Mouse (Mus musculus) midbrain, embryonic 13.5 days (tissue): ENCODE measurements at regions not wholly inside any gene's neighbourhood (a gene's known extent, or its start where the extent isn't known, plus 50 kb on each side); places are given as distances from the start of the nearest gene placed in this dataset.

ENCODE experiments used
- ATAC-seq: fragments of 200-750 bp; cut with Nextera tagmentation; 2 replicates; pipeline ENCODE4 v1.8.0; 2017; ENCODE audit warnings: mild to moderate bottlenecking, moderate TSS enrichment, moderate library complexity
- H3K27ac ChIP-seq: fragments of 300-500 bp; sonication (generic); 2 replicates; pipeline ENCODE4 v1.5.1; 2015; ENCODE audit warnings: inconsistent platforms, mild to moderate bottlenecking, moderate library complexity
- H3K27me3 ChIP-seq: fragments of 300-500 bp; sonication (generic); 2 replicates; pipeline ENCODE4 v1.6.1; 2015; ENCODE audit warnings: mild to moderate bottlenecking, inconsistent platforms
- H3K36me3 ChIP-seq: fragments of 300-500 bp; sonication (generic); 2 replicates; pipeline ENCODE4 v1.6.1; 2015; ENCODE audit warnings: mild to moderate bottlenecking, inconsistent platforms
- H3K4me1 ChIP-seq: fragments of 300-500 bp; sonication (generic); replicated peaks from 2 replicates; pipeline ENCODE4 v1.6.1; 2015; ENCODE audit warnings: inconsistent platforms
- H3K4me2 ChIP-seq: fragments of 300-500 bp; sonication (generic); replicated peaks from 2 replicates; pipeline ENCODE4 v1.6.1; 2015; ENCODE audit warnings: moderate library complexity, mild to moderate bottlenecking, inconsistent platforms
- H3K4me3 ChIP-seq: fragments of 300-500 bp; sonication (generic); replicated peaks from 2 replicates; pipeline ENCODE4 v1.5.1; 2015; ENCODE audit warnings: mild to moderate bottlenecking, inconsistent platforms
- H3K9ac ChIP-seq: fragments of 300-500 bp; sonication (generic); replicated peaks from 2 replicates; pipeline ENCODE4 v1.6.1; 2015; ENCODE audit warnings: mild to moderate bottlenecking, inconsistent platforms
- H3K9me3 ChIP-seq: fragments of 300-500 bp; sonication (generic); 2 replicates; pipeline ENCODE4 v1.6.1; 2016; ENCODE audit warnings: mild to moderate bottlenecking, inconsistent platforms
- WGBS: fragments of 180-500 bp; shearing (Covaris S2); methylation state at CpG from one replicate; pipeline ENCODE4 v1.1.7; 2015; 5-methylcytosine and 5-hydroxymethylcytosine counted together

- H3K4me3 ChIP-seq, result no peak overlapping the region
- H3K27ac ChIP-seq, result no peak overlapping the region
- H3K27me3 ChIP-seq, result no peaks in the 10 kb centered on the region
- no peak overlapping the region for H3K4me2 ChIP-seq
- no peaks in the 10 kb centered on the region for H3K9me3 ChIP-seq
- H3K36me3 ChIP-seq, result no peaks in the 10 kb centered on the region
- H3K4me1 ChIP-seq, result no peaks in the 10 kb centered on the region
- H3K9ac ChIP-seq, result no peak overlapping the region
- ATAC-seq, result peak; percentile 55; the same call in 1 of the 2 replicates
Observed at GRCm38 (mm10) chr3:159689743-159690142, 90.8 kb downstream of the Rpe65 start.

GRCm38 (mm10) chr3:159724340-159725119 lies 114.9 kb upstream of the Wls start:
- H3K4me1 ChIP-seq, result no peaks in the 10 kb centered on the region
- no peak overlapping the region for H3K4me3 ChIP-seq
- H3K4me2 ChIP-seq, result no peak overlapping the region
- 0 out of 2 replicates have a peak, but pooled peaks have one; percentile 69 for ATAC-seq
- H3K9ac ChIP-seq, result no peak overlapping the region
- 35% methylated on average over 2 of the region's 2 CpGs for WGBS
- H3K9me3 ChIP-seq, result no peaks in the 10 kb centered on the region
- no peaks in the 10 kb centered on the region for H3K36me3 ChIP-seq
- no peaks in the 10 kb centered on the region for H3K27me3 ChIP-seq
- H3K27ac ChIP-seq, result no peak overlapping the region

GRCm38 (mm10) chr3:159732201-159732600 lies 107.3 kb upstream of the Wls start:
- 61% methylated on average over 1 of the region's 1 CpGs for WGBS
- Histone ChIP-seq H3K9ac (no peak overlapping the region), H3K36me3 (no peaks in the 10 kb centered on the region), H3K4me3 (no peak overlapping the region), H3K27ac (no peak overlapping the region), H3K4me2 (no peak overlapping the region), H3K4me1 (no peaks in the 10 kb centered on the region), H3K27me3 (no peaks in the 10 kb centered on the region), H3K9me3 (no peaks in the 10 kb centered on the region)
- ATAC-seq, result no peak

- Histone ChIP-seq H3K27ac (no peak overlapping the region), H3K4me1 (no peaks in the 10 kb centered on the region), H3K36me3 (no peaks in the 10 kb centered on the region), H3K4me3 (no peak overlapping the region), H3K4me2 (no peak overlapping the region), H3K27me3 (no peaks in the 10 kb centered on the region), H3K9me3 (no peaks in the 10 kb centered on the region), H3K9ac (no peak overlapping the region)
- ATAC-seq, result no peak
Observed at GRCm38 (mm10) chr3:159733141-159733540, 106.3 kb upstream of the Wls start.

- WGBS, result 98% methylated on average over 1 of the region's 1 CpGs
Observed at GRCm38 (mm10) chr3:159734547-159734946, 104.9 kb upstream of the Wls start.

GRCm38 (mm10) chr3:159736070-159736469 lies 103.4 kb upstream of the Wls start:
- Histone ChIP-seq H3K4me2 (no peak overlapping the region), H3K27ac (no peak overlapping the region), H3K4me1 (no peaks in the 10 kb centered on the region), H3K9ac (no peak overlapping the region), H3K9me3 (no peaks in the 10 kb centered on the region), H3K4me3 (no peak overlapping the region), H3K27me3 (no peaks in the 10 kb centered on the region), H3K36me3 (no peaks in the 10 kb centered on the region)
- no peak for ATAC-seq
- WGBS, result 67% methylated on average over 1 of the region's 1 CpGs

More at GRCm38 (mm10) chr3:159734547-159734946, 104.9 kb upstream of the Wls start:
- H3K4me2 ChIP-seq, result no peak overlapping the region
- no peaks in the 10 kb centered on the region for H3K36me3 ChIP-seq
- H3K27me3 ChIP-seq, result no peaks in the 10 kb centered on the region
- H3K27ac ChIP-seq, result no peak overlapping the region
- no peak overlapping the region for H3K4me3 ChIP-seq
- H3K9ac ChIP-seq, result no peak overlapping the region
- H3K9me3 ChIP-seq, result no peaks in the 10 kb centered on the region
- ATAC-seq, result no peak
- H3K4me1 ChIP-seq, result no peaks in the 10 kb centered on the region

GRCm38 (mm10) chr3:159740600-159741279 lies 98.7 kb upstream of the Wls start:
- Histone ChIP-seq H3K9ac (no peak overlapping the region), H3K4me1 (no peaks in the 10 kb centered on the region), H3K27me3 (no peaks in the 10 kb centered on the region), H3K4me3 (no peak overlapping the region), H3K27ac (no peak overlapping the region), H3K4me2 (no peak overlapping the region), H3K9me3 (no peaks in the 10 kb centered on the region), H3K36me3 (no peaks in the 10 kb centered on the region)
- peak; percentile 50 for ATAC-seq
- 52% methylated on average over 5 of the region's 5 CpGs for WGBS

- H3K4me3 ChIP-seq, result no peak overlapping the region
- H3K9ac ChIP-seq, result no peak overlapping the region
- no peaks in the 10 kb centered on the region for H3K36me3 ChIP-seq
- H3K9me3 ChIP-seq, result no peaks in the 10 kb centered on the region
- H3K4me2 ChIP-seq, result no peak overlapping the region
- H3K4me1 ChIP-seq, result no peaks in the 10 kb centered on the region
- no peak for ATAC-seq
- no peaks in the 10 kb centered on the region for H3K27me3 ChIP-seq
- H3K27ac ChIP-seq, result no peak overlapping the region
Observed at GRCm38 (mm10) chr3:159741816-159742215, 97.7 kb upstream of the Wls start.

GRCm38 (mm10) chr3:159759740-159760139 lies 79.7 kb upstream of the Wls start:
- H3K9me3 ChIP-seq, result no peaks in the 10 kb centered on the region
- H3K4me1 ChIP-seq, result no peaks in the 10 kb centered on the region
- no peaks in the 10 kb centered on the region for H3K36me3 ChIP-seq
- WGBS, result 83% methylated on average over 1 of the region's 1 CpGs
- no peaks in the 10 kb centered on the region for H3K27me3 ChIP-seq
- H3K4me2 ChIP-seq, result no peak overlapping the region
- no peak overlapping the region for H3K4me3 ChIP-seq
- no peak for ATAC-seq
- H3K27ac ChIP-seq, result no peak overlapping the region
- H3K9ac ChIP-seq, result no peak overlapping the region

GRCm38 (mm10) chr3:159760293-159760692 lies 79.2 kb upstream of the Wls start:
- ATAC-seq, result no peak
- WGBS, result 93% methylated on average over 2 of the region's 2 CpGs

GRCm38 (mm10) chr3:159760949-159761348 lies 78.5 kb upstream of the Wls start:
- Histone ChIP-seq H3K27ac (no peak overlapping the region), H3K9ac (no peak overlapping the region), H3K36me3 (no peaks in the 10 kb centered on the region), H3K4me3 (no peak overlapping the region), H3K9me3 (no peaks in the 10 kb centered on the region), H3K4me1 (no peaks in the 10 kb centered on the region), H3K27me3 (no peaks in the 10 kb centered on the region), H3K4me2 (no peak overlapping the region)
- ATAC-seq, result no peak
- WGBS, result 98% methylated on average over 2 of the region's 2 CpGs

More at GRCm38 (mm10) chr3:159760293-159760692, 79.2 kb upstream of the Wls start:
- no peak overlapping the region for H3K27ac ChIP-seq
- no peak overlapping the region for H3K4me2 ChIP-seq
- no peaks in the 10 kb centered on the region for H3K4me1 ChIP-seq
- H3K36me3 ChIP-seq, result no peaks in the 10 kb centered on the region
- no peak overlapping the region for H3K9ac ChIP-seq
- no peak overlapping the region for H3K4me3 ChIP-seq
- no peaks in the 10 kb centered on the region for H3K9me3 ChIP-seq
- no peaks in the 10 kb centered on the region for H3K27me3 ChIP-seq

GRCm38 (mm10) chr3:159782222-159782844 lies 57.1 kb upstream of the Wls start:
- H3K9ac ChIP-seq, result no peak overlapping the region
- 4% methylated on average over 13 of the region's 13 CpGs for WGBS
- no peaks in the 10 kb centered on the region for H3K36me3 ChIP-seq
- ATAC-seq, result peak; percentile 96
- H3K9me3 ChIP-seq, result no peaks in the 10 kb centered on the region
- H3K4me1 ChIP-seq, result peaks cover 13% of the 10 kb centered on the region
- H3K27me3 ChIP-seq, result no peaks in the 10 kb centered on the region
- H3K4me3 ChIP-seq, result no peak overlapping the region
- H3K4me2 ChIP-seq, result peak overlapping the region; percentile 17
- no peak overlapping the region for H3K27ac ChIP-seq
